Mouse (Mus musculus) midbrain, embryonic 11.5 days (tissue): ENCODE measurements around the gene Tssk2. TPM values are rescaled to one million over a fixed set of nuclear protein-coding genes. Genes with fewer than 3 reads are reported as not detected.

ENCODE experiments used
- ATAC-seq: fragments of 200-750 bp; cut with Nextera tagmentation; 2 replicates; pipeline ENCODE4 v1.8.0; 2017; ENCODE audit warnings: moderate TSS enrichment, moderate library complexity; ENCODE audit not compliant: low FRiP score
- DNase-seq: peaks from one replicate; pipeline ENCODE4 v3.0.0; 2015; ENCODE audit warnings: low spot score; ENCODE audit errors: missing footprints
- H3K27ac ChIP-seq: fragments of 300-500 bp; sonication (generic); 2 replicates; pipeline ENCODE4 v1.5.1; 2014; ENCODE audit warnings: low read depth, low read length
- H3K27me3 ChIP-seq: fragments of 300-500 bp; sonication (generic); 2 replicates; pipeline ENCODE4 v1.6.1; 2014; ENCODE audit warnings: mild to moderate bottlenecking, low read length, moderate library complexity, mixed read lengths; ENCODE audit not compliant: control insufficient read depth, insufficient read depth
- H3K36me3 ChIP-seq: fragments of 300-500 bp; sonication (generic); 2 replicates; pipeline ENCODE4 v1.6.1; 2014; ENCODE audit warnings: mild to moderate bottlenecking, low read length, moderate library complexity, mixed read lengths; ENCODE audit not compliant: control insufficient read depth, insufficient read depth
- H3K4me1 ChIP-seq: fragments of 300-500 bp; sonication (generic); 2 replicates; pipeline ENCODE4 v1.6.1; 2014; ENCODE audit warnings: low read length; ENCODE audit not compliant: control insufficient read depth, insufficient read depth
- H3K4me2 ChIP-seq: fragments of 300-500 bp; sonication (generic); 2 replicates; pipeline ENCODE4 v1.6.1; 2014; ENCODE audit warnings: mild to moderate bottlenecking, moderate library complexity
- H3K4me3 ChIP-seq: fragments of 300-500 bp; sonication (generic); 2 replicates; pipeline ENCODE4 v1.5.1; 2014; ENCODE audit warnings: low read depth, low read length
- H3K9ac ChIP-seq: fragments of 300-500 bp; sonication (generic); 2 replicates; pipeline ENCODE4 v1.6.1; 2014; ENCODE audit warnings: low read length
- H3K9me3 ChIP-seq: fragments of 300-500 bp; sonication (generic); 2 replicates; pipeline ENCODE4 v1.6.1; 2016; ENCODE audit warnings: low read length; ENCODE audit not compliant: control insufficient read depth
- WGBS: fragments of 180-500 bp; shearing (Covaris S2); extraction: QIAGEN DNeasy Blood & Tissue Kit; methylation state at CpG from one replicate; pipeline ENCODE4 v1.1.7; 2014; 5-methylcytosine and 5-hydroxymethylcytosine counted together
- polyA plus RNA-seq: library from polyadenylated mRNA; unstranded; fragments of >200 nt; fragmentation: Nextera tagmentation; extraction: Ambion mirVana; gene quantifications from 2 replicates; pipeline ENCODE4 v1.2.1, GENCODE M21; 2014

Tssk2 gene
- 0.15 TPM in 1 of 2 replicates, not detected in the other for polyA plus RNA-seq

DNA sequence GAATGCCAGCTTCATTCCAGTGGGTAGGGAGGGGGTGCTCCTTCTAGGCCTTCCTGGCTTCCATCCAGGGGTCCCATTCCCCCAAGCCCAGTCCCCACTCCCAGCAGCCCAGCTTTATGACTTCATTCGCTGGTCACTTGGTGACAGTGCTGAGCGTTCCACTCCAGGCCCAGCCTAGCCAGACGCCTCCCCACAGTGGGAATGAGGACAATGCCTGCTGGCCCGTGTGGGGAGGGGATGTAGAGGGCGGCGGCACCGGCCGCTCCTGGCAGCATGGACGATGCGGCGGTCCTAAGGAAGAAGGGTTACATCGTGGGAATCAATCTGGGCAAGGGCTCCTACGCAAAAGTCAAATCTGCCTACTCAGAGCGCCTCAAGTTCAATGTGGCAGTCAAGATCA is at the start of gene Tssk2, which contains the start of gene Dgcr2:
Gene Tssk2 (plus strand): TSS at position 176 of the 400 bp plus-strand sequence.
Gene Dgcr2 (minus strand): TSS at position 101 of the 400 bp plus-strand sequence.
- DNase-seq, result peak; percentile 59
- Histone ChIP-seq H3K27me3 (no peaks in the 10 kb centered on the region), H3K9ac (no peak within 1 kb of the TSS), H3K4me3 (no peak within 1 kb of the TSS), H3K4me1 (no peaks in the 10 kb centered on the region), H3K9me3 (no peaks in the 10 kb centered on the region), H3K4me2 (no peak within 1 kb of the TSS), H3K27ac (no peak within 1 kb of the TSS), H3K36me3 (peaks cover 30% of the 10 kb centered on the region)
- 91% methylated on average over 14 of the region's 14 CpGs for WGBS
- no peak for ATAC-seq

DNA sequence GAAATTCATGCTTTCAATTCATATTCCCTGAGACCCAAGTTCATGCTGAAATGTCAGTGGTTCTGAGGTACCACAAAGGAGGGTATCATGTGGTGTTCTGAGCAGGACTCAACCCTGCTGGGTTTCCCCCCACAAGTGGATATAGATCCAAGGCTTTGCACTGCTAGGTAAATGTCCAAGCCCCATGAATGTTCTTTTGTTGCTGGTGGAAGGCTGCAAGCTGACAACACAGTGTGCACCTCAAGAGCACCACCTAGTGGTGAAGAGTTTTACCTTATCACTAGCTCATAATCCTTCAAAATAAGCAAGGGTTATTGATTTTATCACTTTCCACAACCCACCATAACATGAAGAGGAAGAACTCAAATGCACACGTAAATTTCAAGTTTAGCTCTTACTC is 49.5 kb upstream of the Tssk2 start:
- WGBS, result 28% methylated on average over 1 of the region's 1 CpGs
- no peak overlapping the region for H3K9ac ChIP-seq
- no peaks in the 10 kb centered on the region for H3K4me1 ChIP-seq
- no peak overlapping the region for H3K4me2 ChIP-seq
- DNase-seq (peak; percentile 93), ATAC-seq (no peak)
- H3K4me3 ChIP-seq, result no peak overlapping the region
- H3K27ac ChIP-seq, result no peak overlapping the region
- H3K27me3 ChIP-seq, result no peaks in the 10 kb centered on the region
- H3K9me3 ChIP-seq, result no peaks in the 10 kb centered on the region
- H3K36me3 ChIP-seq, result peaks cover 28% of the 10 kb centered on the region

DNA sequence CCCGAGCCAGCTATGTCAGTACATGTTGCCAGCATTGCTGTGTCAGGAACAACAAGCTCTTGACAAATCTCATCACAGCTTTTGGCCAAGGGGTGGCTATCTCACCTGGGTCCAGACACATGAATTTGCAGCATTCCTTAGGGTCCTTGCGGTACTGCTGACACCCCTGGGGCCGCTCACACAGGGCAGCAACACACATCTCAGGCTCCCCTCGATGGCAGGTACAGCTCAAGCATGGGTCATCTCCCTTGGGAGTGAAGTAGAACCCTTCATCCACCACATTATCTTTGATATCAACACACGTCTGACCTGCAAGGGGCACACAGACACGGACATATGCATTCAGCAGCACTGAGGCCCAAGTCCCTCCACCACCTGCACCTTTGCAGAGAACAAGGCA is 49.0 kb upstream of the Tssk2 start:
- no peaks in the 10 kb centered on the region for H3K4me1 ChIP-seq
- no peaks in the 10 kb centered on the region for H3K9me3 ChIP-seq
- no peak overlapping the region for H3K4me2 ChIP-seq
- H3K36me3 ChIP-seq, result peaks cover 23% of the 10 kb centered on the region
- WGBS, result 89% methylated on average over 6 of the region's 6 CpGs
- ATAC-seq, result no peak
- DNase-seq, result no peak
- H3K27ac ChIP-seq, result no peak overlapping the region
- H3K27me3 ChIP-seq, result no peaks in the 10 kb centered on the region
- H3K9ac ChIP-seq, result no peak overlapping the region
- H3K4me3 ChIP-seq, result no peak overlapping the region

DNA sequence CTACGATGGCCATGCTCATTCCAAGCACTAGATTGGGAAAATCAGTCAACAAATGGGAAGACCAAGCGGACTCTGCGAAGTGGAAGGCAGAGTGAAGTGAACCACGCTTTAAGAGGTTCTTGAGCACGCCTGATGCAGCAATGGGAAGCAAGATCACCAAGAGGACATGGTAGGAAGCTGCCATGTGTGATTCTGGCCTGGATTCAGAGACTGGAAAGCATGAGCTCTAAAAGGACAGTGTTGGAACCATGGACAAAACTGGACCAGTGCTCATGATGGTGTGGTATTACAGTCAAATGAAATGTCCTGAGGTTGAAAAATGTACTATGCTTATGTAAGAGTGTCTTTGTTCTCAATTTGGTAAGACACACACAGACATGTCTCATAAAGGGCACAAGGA is 47.1 kb upstream of the Tssk2 start:
- peak; percentile 77 for DNase-seq
- Histone ChIP-seq H3K27ac (no peak overlapping the region), H3K4me1 (no peaks in the 10 kb centered on the region), H3K9ac (no peak overlapping the region), H3K4me2 (no peak overlapping the region), H3K4me3 (no peak overlapping the region), H3K9me3 (no peaks in the 10 kb centered on the region), H3K36me3 (peaks cover 20% of the 10 kb centered on the region), H3K27me3 (no peaks in the 10 kb centered on the region)
- 96% methylated on average over 5 of the region's 5 CpGs for WGBS
- ATAC-seq, result no peak

DNA sequence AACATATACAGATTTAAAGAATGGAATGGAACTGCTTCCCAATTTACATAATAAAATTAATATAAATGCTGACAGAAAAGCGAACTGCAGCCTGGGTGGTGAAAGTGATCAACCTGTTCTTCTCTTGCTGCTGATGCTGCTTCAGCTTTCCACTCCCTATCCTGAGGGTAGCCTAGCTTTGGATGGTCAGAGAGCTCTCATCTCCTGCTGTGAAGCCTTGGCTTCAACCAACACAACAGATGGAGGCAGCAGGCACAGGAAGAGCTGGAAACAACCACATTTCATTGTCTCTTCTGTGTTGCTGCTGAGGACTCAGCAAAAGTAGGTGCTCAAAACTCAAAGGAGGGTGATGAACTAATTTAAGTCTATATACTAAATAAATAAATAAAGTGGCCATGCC is 46.6 kb upstream of the Tssk2 start:
- Histone ChIP-seq H3K27ac (no peak overlapping the region), H3K4me1 (no peaks in the 10 kb centered on the region), H3K36me3 (peaks cover 22% of the 10 kb centered on the region), H3K4me3 (no peak overlapping the region), H3K4me2 (no peak overlapping the region), H3K27me3 (no peaks in the 10 kb centered on the region), H3K9ac (no peak overlapping the region), H3K9me3 (no peaks in the 10 kb centered on the region)
- ATAC-seq, result no peak
- WGBS, result 95% methylated on average over 1 of the region's 1 CpGs
- no peak for DNase-seq

DNA sequence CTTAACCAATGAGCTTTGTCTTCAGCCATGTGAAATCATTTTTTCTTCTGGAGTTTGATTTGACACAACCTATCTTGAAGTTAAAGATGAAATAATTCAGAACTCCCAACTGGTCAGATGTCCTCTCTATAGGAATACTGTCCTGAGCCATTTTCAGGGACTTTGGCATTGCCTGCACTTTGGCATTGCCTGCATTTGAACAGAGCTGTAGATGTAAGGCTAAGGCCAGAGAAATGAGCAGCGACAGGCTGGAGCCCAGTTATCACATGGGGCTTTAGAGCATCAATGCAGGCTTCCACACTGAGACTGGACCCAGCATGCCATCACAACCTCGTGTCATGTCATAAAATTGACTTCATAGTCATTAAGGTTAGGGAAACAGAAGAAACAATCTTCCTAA is 45.2 kb upstream of the Tssk2 start:
- Histone ChIP-seq H3K27ac (no peak overlapping the region), H3K36me3 (peaks cover 33% of the 10 kb centered on the region), H3K4me2 (no peak overlapping the region), H3K4me3 (no peak overlapping the region), H3K4me1 (no peaks in the 10 kb centered on the region), H3K27me3 (no peaks in the 10 kb centered on the region), H3K9ac (no peak overlapping the region), H3K9me3 (no peaks in the 10 kb centered on the region)
- ATAC-seq (no peak), DNase-seq (no peak)
- WGBS, result 92% methylated on average over 2 of the region's 2 CpGs

DNA sequence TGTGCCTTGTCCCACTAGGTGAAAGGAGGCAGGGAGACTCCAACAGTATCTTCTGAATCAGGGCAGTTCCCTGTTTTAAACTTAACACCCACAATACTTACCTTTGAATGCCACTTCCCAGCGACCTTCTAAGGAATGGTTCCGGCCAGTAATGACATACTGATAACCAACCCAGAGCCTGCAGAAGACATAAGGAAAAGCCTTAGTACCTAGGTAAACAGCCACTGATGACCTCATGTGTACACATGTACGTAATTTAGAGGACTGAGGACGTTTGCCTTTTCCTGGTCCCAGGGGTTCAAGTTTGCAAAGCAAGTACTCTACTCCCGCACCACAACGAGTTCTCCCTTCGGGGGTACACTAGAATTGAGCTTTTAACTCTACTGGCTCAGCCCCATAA is 41.3 kb upstream of the Tssk2 start:
- WGBS, result 90% methylated on average over 7 of the region's 7 CpGs
- no peak overlapping the region for H3K9ac ChIP-seq
- H3K4me1 ChIP-seq, result peaks cover under 1% of the 10 kb centered on the region; the same call in 1 of the 2 replicates
- no peak overlapping the region for H3K4me3 ChIP-seq
- DNase-seq, result no peak
- no peak overlapping the region for H3K27ac ChIP-seq
- H3K4me2 ChIP-seq, result no peak overlapping the region
- H3K27me3 ChIP-seq, result no peaks in the 10 kb centered on the region
- H3K36me3 ChIP-seq, result peaks cover 27% of the 10 kb centered on the region
- ATAC-seq, result no peak
- no peaks in the 10 kb centered on the region for H3K9me3 ChIP-seq

DNA sequence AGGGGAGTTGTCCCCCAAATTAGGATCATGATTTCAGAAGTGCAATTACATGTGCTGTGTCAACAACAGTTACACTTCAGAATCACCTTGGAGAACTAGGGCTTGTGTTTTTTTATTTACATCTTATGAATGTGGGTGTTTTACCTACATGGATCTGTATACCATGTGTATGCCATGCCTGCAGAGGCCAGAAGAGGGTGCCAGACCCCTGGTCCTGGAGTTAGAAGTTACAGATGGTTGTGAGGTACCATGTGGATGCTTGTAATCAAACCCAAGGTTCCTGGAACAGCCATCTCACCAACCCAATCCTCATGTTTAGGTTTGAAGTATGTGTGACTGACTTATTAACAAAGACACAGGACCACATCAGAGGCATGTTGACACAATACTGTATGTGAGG is 39.8 kb upstream of the Tssk2 start:
- no peak overlapping the region for H3K4me3 ChIP-seq
- no peak for DNase-seq
- H3K9ac ChIP-seq, result no peak overlapping the region
- H3K36me3 ChIP-seq, result peaks cover 24% of the 10 kb centered on the region
- H3K9me3 ChIP-seq, result no peaks in the 10 kb centered on the region
- no peak for ATAC-seq
- H3K4me2 ChIP-seq, result no peak overlapping the region
- peaks cover 4% of the 10 kb centered on the region; the same call in 1 of the 2 replicates for H3K4me1 ChIP-seq
- H3K27ac ChIP-seq, result no peak overlapping the region
- H3K27me3 ChIP-seq, result no peaks in the 10 kb centered on the region

DNA sequence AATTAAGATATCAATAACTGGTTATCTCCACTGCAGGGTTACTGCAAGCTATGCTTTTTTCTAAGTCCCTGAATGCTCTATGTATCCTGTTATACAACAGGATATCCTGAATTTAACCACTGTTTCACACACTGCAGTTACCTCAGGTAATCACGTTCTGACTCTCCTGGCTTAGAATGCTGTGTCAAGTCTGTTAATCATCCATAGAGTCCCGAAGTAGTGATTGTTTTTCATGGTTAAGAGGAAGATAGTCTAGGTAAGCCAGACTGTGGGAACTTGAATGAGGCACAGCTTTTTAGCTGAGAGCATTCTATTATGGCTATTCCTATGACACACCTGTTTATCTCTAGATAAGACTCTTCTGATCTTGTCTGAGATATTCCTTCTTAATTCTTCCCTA is 33.1 kb upstream of the Tssk2 start:
- DNase-seq (no peak), ATAC-seq (no peak)
- Histone ChIP-seq H3K27me3 (no peaks in the 10 kb centered on the region), H3K36me3 (peaks cover 3% of the 10 kb centered on the region; the same call in 1 of the 2 replicates), H3K9ac (no peak overlapping the region), H3K27ac (no peak overlapping the region), H3K4me1 (peaks cover 4% of the 10 kb centered on the region; the same call in 1 of the 2 replicates), H3K9me3 (no peaks in the 10 kb centered on the region), H3K4me2 (no peak overlapping the region), H3K4me3 (no peak overlapping the region)
- 91% methylated on average over 2 of the region's 2 CpGs for WGBS
